Mouse (Mus musculus) heart, embryonic 11.5 days (tissue): ENCODE measurements around the gene Cd24a. TPM values are rescaled to one million over a fixed set of nuclear protein-coding genes. Genes with fewer than 3 reads are reported as not detected.

Experiments
- ATAC-seq: fragments of 200-750 bp; cut with Nextera tagmentation; replicated peaks from 2 replicates; pipeline ENCODE4 v1.8.0; 2017; ENCODE audit warnings: moderate library complexity; ENCODE audit not compliant: insufficient number of reproducible peaks, low FRiP score, low TSS enrichment
- H3K27ac ChIP-seq: fragments of 300-500 bp; sonication (generic); 2 replicates; pipeline ENCODE4 v1.5.1; 2014; ENCODE audit warnings: mild to moderate bottlenecking, low read depth, low read length
- H3K27me3 ChIP-seq: fragments of 300-500 bp; sonication (generic); 2 replicates; pipeline ENCODE4 v1.6.1; 2014; ENCODE audit warnings: mild to moderate bottlenecking, low read length, mixed read lengths; ENCODE audit not compliant: control insufficient read depth, insufficient read depth
- H3K36me3 ChIP-seq: fragments of 300-500 bp; sonication (generic); 2 replicates; pipeline ENCODE4 v1.6.1; 2014; ENCODE audit warnings: mild to moderate bottlenecking, low read length, moderate library complexity, mixed read lengths; ENCODE audit not compliant: control insufficient read depth, insufficient read depth
- H3K4me1 ChIP-seq: fragments of 300-500 bp; sonication (generic); 2 replicates; pipeline ENCODE4 v1.6.1; 2014; ENCODE audit warnings: low read length; ENCODE audit not compliant: control insufficient read depth, insufficient read depth
- H3K4me2 ChIP-seq: fragments of 300-500 bp; sonication (generic); 2 replicates; pipeline ENCODE4 v1.6.1; 2014; ENCODE audit warnings: mild to moderate bottlenecking, moderate library complexity
- H3K4me3 ChIP-seq: fragments of 300-500 bp; sonication (generic); 2 replicates; pipeline ENCODE4 v1.5.1; 2014; ENCODE audit warnings: low read depth, low read length
- H3K9ac ChIP-seq: fragments of 300-500 bp; sonication (generic); 2 replicates; pipeline ENCODE4 v1.6.1; 2014; ENCODE audit warnings: mild to moderate bottlenecking, low read depth, low read length, moderate library complexity
- H3K9me3 ChIP-seq: fragments of 300-500 bp; sonication (generic); replicated peaks from 2 replicates; pipeline ENCODE4 v1.6.1; 2016; ENCODE audit warnings: low read length; ENCODE audit not compliant: control insufficient read depth
- WGBS: fragments of 180-500 bp; shearing (Covaris S2); extraction: QIAGEN DNeasy Blood & Tissue Kit; methylation state at CpG from one replicate; pipeline ENCODE4 v1.1.7; 2014; ENCODE audit not compliant: insufficient replicate concordance; 5-methylcytosine and 5-hydroxymethylcytosine counted together
- polyA plus RNA-seq: library from polyadenylated mRNA; unstranded; fragments of >200 nt; fragmentation: Nextera tagmentation; extraction: Ambion mirVana; gene quantifications from 2 replicates; pipeline ENCODE4 v1.2.1, GENCODE M21; 2014

The Cd24a gene
- polyA plus RNA-seq, 1 experiment from 2014 or later, result 141 TPM

- Histone ChIP-seq H3K4me1 (peaks cover 3% of the 10 kb centered on the region; the same call in 1 of the 2 replicates), H3K27ac (no peak overlapping the region), H3K36me3 (no peaks in the 10 kb centered on the region), H3K9ac (no peak overlapping the region), H3K9me3 (no peaks in the 10 kb centered on the region), H3K4me2 (no peak overlapping the region), H3K27me3 (no peaks in the 10 kb centered on the region), H3K4me3 (no peak overlapping the region)
- no peak for ATAC-seq
- WGBS, result 76% methylated on average over 7 of the region's 7 CpGs
Observed at GRCm38 (mm10) chr10:43605901-43606300, 27.8 kb downstream of the Cd24a start.

DNA sequence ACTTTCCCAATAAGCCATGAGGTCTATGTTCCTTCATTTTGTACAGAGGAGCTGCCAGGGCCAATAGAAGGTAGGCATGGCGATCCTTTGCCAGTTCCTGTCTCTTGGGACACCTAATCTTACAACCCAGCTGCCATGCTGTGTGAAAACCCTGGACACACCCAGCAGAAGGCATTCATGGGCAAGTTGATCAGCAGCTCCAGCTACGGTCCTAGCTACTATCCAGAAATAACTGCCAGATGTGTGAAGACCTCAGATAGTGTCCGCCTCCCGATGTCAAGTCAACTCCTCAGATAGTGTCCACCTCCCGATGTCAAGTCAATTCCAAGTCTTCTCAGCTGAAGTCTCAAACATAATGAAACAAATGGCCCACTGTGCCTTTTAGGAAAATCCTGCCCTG lies 31.4 kb downstream of the Cd24a start:
- Histone ChIP-seq H3K9ac (no peak overlapping the region), H3K4me2 (no peak overlapping the region), H3K9me3 (no peaks in the 10 kb centered on the region), H3K36me3 (no peaks in the 10 kb centered on the region), H3K4me3 (no peak overlapping the region), H3K27ac (peak overlapping the region; percentile 66), H3K27me3 (no peaks in the 10 kb centered on the region), H3K4me1 (peaks cover 2% of the 10 kb centered on the region; the same call in 1 of the 2 replicates)
- WGBS, result 46% methylated on average over 5 of the region's 5 CpGs
- peak; percentile 88 for ATAC-seq

DNA sequence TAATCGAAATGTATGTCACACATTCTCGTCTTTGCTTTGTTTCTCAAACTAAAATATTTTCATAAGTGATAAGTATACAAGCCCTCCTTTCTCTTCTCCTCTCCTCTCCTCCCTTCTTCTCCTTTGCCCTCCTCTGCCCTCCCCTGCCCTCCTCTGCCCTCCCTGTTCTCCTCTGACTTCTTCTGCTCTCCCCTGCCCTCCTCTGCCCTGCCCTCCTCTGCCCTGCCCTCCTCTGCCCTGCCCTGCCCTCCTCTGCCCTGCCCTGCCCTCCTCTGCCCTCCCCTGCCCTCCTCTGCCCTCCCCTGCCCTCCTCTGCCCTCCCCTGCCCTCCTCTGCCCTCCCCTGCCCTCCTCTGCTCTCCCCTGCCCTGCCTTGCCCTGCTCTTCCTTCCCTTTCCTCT lies 31.9 kb downstream of the Cd24a start:
- Histone ChIP-seq H3K9ac (no peak overlapping the region), H3K4me1 (no peaks in the 10 kb centered on the region), H3K27me3 (no peaks in the 10 kb centered on the region), H3K4me3 (no peak overlapping the region), H3K9me3 (no peaks in the 10 kb centered on the region), H3K4me2 (no peak overlapping the region), H3K36me3 (no peaks in the 10 kb centered on the region), H3K27ac (peak overlapping the region; percentile 66)
- 58% methylated on average over 2 of the region's 2 CpGs for WGBS
- ATAC-seq, result no peak

GRCm38 (mm10) chr10:43611081-43611480 lies 33.0 kb downstream of the Cd24a start:
- no peak overlapping the region for H3K4me2 ChIP-seq
- no peak overlapping the region for H3K9ac ChIP-seq
- no peak overlapping the region for H3K27ac ChIP-seq
- no peak for ATAC-seq
- no peak overlapping the region for H3K4me3 ChIP-seq
- H3K36me3 ChIP-seq, result no peaks in the 10 kb centered on the region
- H3K4me1 ChIP-seq, result no peaks in the 10 kb centered on the region
- H3K9me3 ChIP-seq, result no peaks in the 10 kb centered on the region
- H3K27me3 ChIP-seq, result no peaks in the 10 kb centered on the region

DNA sequence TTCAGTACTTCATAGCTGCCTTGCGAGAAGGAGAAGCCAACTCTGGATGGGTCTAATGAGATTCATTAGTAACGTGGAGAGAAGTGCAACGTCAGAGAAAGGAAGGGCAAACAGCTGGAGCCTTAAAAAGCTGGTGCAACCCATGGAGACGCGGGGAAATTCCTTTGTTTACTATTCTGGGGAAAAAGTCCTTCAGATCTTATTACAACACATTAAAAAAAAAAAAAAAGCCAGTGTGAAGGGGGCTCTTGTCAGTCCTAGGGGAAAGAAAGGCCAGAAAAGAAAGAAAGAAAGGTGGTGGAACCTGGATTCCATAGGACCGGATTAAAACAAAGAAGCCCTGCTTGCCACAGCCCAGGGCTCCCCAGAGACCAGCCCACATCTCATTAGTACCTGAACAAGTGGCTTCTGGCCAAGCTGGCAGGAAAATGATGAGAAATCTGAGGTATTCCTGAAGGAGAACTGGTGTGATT lies 41.0 kb downstream of the Cd24a start:
- Histone ChIP-seq H3K4me2 (no peak overlapping the region), H3K9ac (no peak overlapping the region), H3K27ac (no peak overlapping the region), H3K27me3 (no peaks in the 10 kb centered on the region), H3K9me3 (no peaks in the 10 kb centered on the region), H3K36me3 (no peaks in the 10 kb centered on the region), H3K4me3 (no peak overlapping the region), H3K4me1 (no peaks in the 10 kb centered on the region)
- 14% methylated on average over 6 of the region's 6 CpGs for WGBS
- no peak for ATAC-seq

GRCm38 (mm10) chr10:43619939-43620338 lies 41.9 kb downstream of the Cd24a start:
- no peak for ATAC-seq
- no peaks in the 10 kb centered on the region for H3K4me1 ChIP-seq
- H3K27me3 ChIP-seq, result no peaks in the 10 kb centered on the region
- H3K4me2 ChIP-seq, result no peak overlapping the region
- no peak overlapping the region for H3K9ac ChIP-seq
- H3K27ac ChIP-seq, result no peak overlapping the region
- no peak overlapping the region for H3K4me3 ChIP-seq
- H3K36me3 ChIP-seq, result no peaks in the 10 kb centered on the region
- no peaks in the 10 kb centered on the region for H3K9me3 ChIP-seq
- WGBS, result 63% methylated on average over 2 of the region's 2 CpGs

GRCm38 (mm10) chr10:43623510-43623909 lies 45.4 kb downstream of the Cd24a start:
- H3K27ac ChIP-seq, result no peak overlapping the region

DNA sequence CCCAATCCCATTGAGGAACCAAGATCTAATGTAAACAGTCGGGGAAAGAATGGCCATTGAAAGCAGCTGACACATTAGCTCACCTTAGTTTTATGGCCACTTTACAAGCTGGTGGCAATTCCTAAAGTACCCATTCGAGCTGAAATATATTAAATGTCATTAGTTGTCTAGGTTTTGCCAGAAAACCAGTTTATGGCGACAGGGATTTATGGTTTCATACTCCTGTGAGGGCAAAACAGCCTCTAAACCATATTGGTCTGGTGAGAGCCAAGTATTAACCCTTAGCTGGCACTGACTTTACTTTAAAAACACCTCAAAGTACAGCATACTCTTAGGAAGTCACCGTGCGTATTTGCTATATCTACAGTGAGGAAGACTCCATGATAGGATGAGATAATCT lies 46.3 kb downstream of the Cd24a start:
- Histone ChIP-seq H3K9ac (no peak overlapping the region), H3K27ac (no peak overlapping the region), H3K9me3 (no peaks in the 10 kb centered on the region; the same call in 1 of the 2 replicates), H3K27me3 (no peaks in the 10 kb centered on the region), H3K4me1 (no peaks in the 10 kb centered on the region), H3K4me3 (no peak overlapping the region), H3K36me3 (no peaks in the 10 kb centered on the region), H3K4me2 (no peak overlapping the region)
- no peak for ATAC-seq
- 80% methylated on average over 5 of the region's 5 CpGs for WGBS

More at GRCm38 (mm10) chr10:43623510-43623909, 45.4 kb downstream of the Cd24a start:
- H3K36me3 ChIP-seq, result no peaks in the 10 kb centered on the region
- no peak overlapping the region for H3K4me2 ChIP-seq
- H3K9me3 ChIP-seq, result no peaks in the 10 kb centered on the region; the same call in 1 of the 2 replicates
- H3K9ac ChIP-seq, result no peak overlapping the region
- no peak for ATAC-seq
- no peaks in the 10 kb centered on the region for H3K4me1 ChIP-seq
- no peaks in the 10 kb centered on the region for H3K27me3 ChIP-seq
- WGBS, result 84% methylated on average over 8 of the region's 8 CpGs
- no peak overlapping the region for H3K4me3 ChIP-seq

DNA sequence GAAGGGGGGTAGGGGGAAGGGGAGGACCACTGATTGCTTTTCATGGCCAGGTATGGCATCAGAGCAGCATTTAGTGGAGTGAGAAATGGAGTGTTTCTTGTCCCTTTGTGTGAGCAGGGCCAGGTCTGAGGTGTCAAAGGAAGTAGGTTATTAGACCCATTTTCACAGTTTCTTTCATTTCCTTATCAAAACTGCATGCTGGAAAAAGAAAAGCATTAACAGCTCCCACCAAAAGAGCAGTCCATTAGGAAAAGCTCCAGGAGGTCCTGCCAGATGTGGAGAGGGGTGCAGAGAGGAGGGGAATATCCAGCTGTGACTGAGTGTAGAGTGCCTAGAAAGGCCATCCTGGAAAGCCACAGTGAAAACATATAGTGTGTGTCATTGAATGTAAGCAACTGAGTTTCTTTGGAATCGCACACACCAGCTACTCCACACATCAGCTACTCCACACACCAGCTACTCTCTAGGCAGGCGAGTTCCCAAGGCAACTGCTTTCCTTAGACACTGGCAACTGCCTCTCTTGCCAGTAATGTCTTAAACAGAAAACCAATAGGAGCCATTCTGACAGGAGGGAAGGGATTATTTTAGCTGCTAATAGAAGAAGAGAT lies 46.8 kb downstream of the Cd24a start:
- WGBS, result 58% methylated on average over 2 of the region's 2 CpGs
- no peaks in the 10 kb centered on the region for H3K36me3 ChIP-seq
- no peak overlapping the region for H3K4me3 ChIP-seq
- no peak for ATAC-seq
- H3K27ac ChIP-seq, result no peak overlapping the region
- H3K9ac ChIP-seq, result no peak overlapping the region
- no peaks in the 10 kb centered on the region for H3K4me1 ChIP-seq
- no peaks in the 10 kb centered on the region for H3K27me3 ChIP-seq
- H3K4me2 ChIP-seq, result no peak overlapping the region
- H3K9me3 ChIP-seq, result no peaks in the 10 kb centered on the region; the same call in 1 of the 2 replicates
